Mouse (Mus musculus) embryonic fibroblast, embryonic 13.5 days (primary cell): Measurements from ENCODE around the gene Ppp1r12c.

Source experiments
- CTCF ChIP-seq: IDR thresholded peaks from 2 replicates; pipeline ENCODE4 v1.5.1; 2011; ENCODE audit warnings: mild to moderate bottlenecking, control low read depth, low read length, moderate library complexity, borderline replicate concordance; ENCODE audit not compliant: insufficient read depth
- POLR2A ChIP-seq: IDR thresholded peaks from 2 replicates; pipeline ENCODE4 v1.6.1; 2011; ENCODE audit warnings: low read depth, mild to moderate bottlenecking, control low read depth, low read length, moderate library complexity

GRCm38 (mm10) chr7:4491308-4491707 lies 10.2 kb downstream of the Ppp1r12c start:
- TF ChIP-seq CTCF: no peak
- TF ChIP-seq POLR2A: no peak
